Mouse (Mus musculus) splenic B cell, adult 2 months (primary cell): ENCODE results near the gene Wdr83os.
"Not testable (repeated sequence)": the region's sequence is repeated elsewhere in the genome, so short reads cannot be mapped to it uniquely, and the experiment has no call there.

Experiments
- DNase-seq: peaks from one replicate; pipeline ENCODE4 v3.0.0-alpha.2; 2011; ENCODE audit warnings: low read depth, low spot score
- H3K27me3 ChIP-seq: 2 replicates; pipeline ENCODE4 v1.6.1; 2012; ENCODE audit warnings: mild to moderate bottlenecking, low read length, moderate library complexity, mixed read lengths; ENCODE audit not compliant: control insufficient read depth, poor library complexity, insufficient read depth, severe bottlenecking
- H3K36me3 ChIP-seq: 2 replicates; pipeline ENCODE4 v1.6.1; 2012; ENCODE audit warnings: mild to moderate bottlenecking, low read length, moderate library complexity, mixed read lengths; ENCODE audit not compliant: control insufficient read depth, poor library complexity, insufficient read depth, severe bottlenecking

Gene Wdr83os

GRCm38 (mm10) chr8:85062603-85063002 lies 17.9 kb upstream of the Wdr83os start:
- Histone ChIP-seq H3K36me3 (no peaks in the 10 kb centered on the region), H3K27me3 (no peaks in the 10 kb centered on the region)
- no peak for DNase-seq

- H3K36me3 ChIP-seq, result no peaks in the 10 kb centered on the region
- no peaks in the 10 kb centered on the region for H3K27me3 ChIP-seq
- no peak for DNase-seq
Measured at GRCm38 (mm10) chr8:85065213-85065612, 15.3 kb upstream of the Wdr83os start.

DNA sequence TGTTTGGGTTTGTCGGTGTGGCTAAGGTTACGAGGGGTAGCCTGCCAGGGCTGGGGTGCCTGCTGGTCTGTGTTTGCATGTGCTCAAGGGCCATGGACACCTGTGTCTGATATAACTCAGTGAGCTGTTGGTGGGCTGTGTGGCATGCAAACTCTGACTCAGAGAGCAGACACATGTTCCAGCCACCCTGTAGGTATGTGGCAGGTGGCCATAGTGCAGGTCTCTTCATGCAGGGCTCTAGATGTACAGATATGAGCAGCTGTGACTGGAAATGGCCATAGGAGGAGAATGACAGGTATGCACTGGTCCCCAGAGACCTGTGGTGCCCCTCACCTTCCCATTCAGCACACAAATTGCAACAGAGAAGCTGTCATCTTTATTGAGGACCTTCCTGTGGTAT lies 13.4 kb upstream of the Wdr83os start:
- Histone ChIP-seq H3K36me3 (no peaks in the 10 kb centered on the region), H3K27me3 (no peaks in the 10 kb centered on the region)
- DNase-seq, result no peak

DNA sequence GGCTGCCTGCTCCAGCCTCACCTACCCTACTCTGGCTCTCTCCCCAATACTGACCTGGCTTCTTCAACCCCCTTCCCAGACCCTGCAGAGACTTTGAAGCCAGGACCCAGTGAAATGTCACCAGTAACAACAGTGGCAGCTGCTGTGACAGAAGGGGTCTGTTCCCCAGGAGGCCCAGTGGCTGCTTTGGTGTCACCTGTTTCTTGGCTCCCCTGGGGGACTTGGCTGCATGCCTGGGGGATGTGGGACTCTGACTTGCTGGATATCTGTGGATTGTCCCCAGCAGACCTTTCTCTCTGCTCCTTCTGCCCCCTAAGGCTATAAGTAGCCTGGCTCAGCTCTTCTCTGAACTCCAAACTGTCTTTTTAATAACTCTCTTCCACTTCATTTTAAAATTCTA lies 12.6 kb upstream of the Wdr83os start, which contains the start of gene Gm5741:
Gene Gm5741 (minus strand): TSS at position 1 of the 400 bp plus-strand sequence.
- no peaks in the 10 kb centered on the region for H3K36me3 ChIP-seq
- DNase-seq, result no peak
- no peaks in the 10 kb centered on the region for H3K27me3 ChIP-seq

DNA sequence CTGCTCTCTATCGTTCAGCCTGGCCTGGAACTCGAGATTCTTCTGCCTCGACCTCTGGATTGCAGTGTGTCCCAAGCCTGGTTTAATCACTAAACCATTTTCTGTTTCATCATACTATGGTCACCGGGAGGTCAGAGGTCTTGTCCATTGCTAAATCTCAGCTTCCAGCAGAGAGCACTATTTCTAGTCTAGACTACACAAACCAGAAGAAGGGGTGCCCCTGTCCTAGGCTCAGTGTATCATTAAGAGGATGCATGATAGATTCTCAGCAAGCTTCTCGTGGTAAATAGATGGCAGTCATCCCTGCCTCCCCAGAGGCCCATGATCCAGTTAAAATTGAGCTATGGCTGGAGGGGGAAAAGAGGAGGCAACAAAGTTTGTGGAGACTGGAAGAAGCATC lies 9.5 kb upstream of the Wdr83os start:
- Histone ChIP-seq H3K27me3 (no peaks in the 10 kb centered on the region), H3K36me3 (peaks cover 8% of the 10 kb centered on the region)
- no peak for DNase-seq

DNA sequence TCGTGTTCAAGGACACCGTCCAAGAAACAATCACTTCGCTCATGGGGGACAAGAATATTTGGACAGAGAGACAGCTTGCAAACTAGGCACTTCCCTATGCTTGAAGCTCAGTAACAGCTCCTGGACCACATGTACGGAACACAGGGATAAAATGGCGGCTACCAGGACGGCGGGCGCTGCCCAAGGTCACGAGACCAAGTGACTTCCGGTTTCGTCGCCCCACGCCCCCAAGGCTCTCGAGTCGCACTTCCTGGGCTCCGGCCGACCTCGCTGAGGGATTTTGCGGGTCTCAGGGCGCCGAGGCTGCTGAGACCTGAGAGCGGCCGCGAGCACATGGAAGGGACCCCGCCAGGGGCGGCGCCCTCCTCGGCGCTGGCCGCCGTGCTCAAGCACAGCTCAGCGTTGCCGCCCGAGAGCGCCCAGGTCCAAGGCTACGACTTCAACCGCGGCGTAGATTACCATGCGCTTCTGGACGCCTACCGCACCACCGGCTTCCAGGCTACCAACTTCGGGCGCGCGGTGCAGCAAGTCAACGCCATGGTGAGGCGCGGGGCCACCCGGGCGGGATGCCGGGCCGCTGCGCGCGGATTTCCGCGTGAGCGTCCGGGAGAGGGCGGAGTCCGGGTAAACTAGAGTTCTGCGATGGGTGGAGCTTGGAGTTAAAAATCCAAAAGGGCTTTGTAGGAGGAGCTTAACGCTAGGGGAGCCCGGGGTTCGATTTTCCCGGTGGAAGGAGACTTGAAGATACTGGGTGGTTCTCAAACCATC lies 8.8 kb upstream of the Wdr83os start, which contains the start of gene Dhps:
Gene Dhps (plus strand): TSS at position 244 of the 768 bp plus-strand sequence.
- peak; percentile 94 for DNase-seq
- peaks cover 8% of the 10 kb centered on the region for H3K36me3 ChIP-seq
- no peaks in the 10 kb centered on the region for H3K27me3 ChIP-seq

- DNase-seq, result no peak
- Histone ChIP-seq H3K27me3 (no peaks in the 10 kb centered on the region), H3K36me3 (peaks cover 8% of the 10 kb centered on the region)
Measured at GRCm38 (mm10) chr8:85072364-85072929, 8.1 kb upstream of the Wdr83os start.

DNA sequence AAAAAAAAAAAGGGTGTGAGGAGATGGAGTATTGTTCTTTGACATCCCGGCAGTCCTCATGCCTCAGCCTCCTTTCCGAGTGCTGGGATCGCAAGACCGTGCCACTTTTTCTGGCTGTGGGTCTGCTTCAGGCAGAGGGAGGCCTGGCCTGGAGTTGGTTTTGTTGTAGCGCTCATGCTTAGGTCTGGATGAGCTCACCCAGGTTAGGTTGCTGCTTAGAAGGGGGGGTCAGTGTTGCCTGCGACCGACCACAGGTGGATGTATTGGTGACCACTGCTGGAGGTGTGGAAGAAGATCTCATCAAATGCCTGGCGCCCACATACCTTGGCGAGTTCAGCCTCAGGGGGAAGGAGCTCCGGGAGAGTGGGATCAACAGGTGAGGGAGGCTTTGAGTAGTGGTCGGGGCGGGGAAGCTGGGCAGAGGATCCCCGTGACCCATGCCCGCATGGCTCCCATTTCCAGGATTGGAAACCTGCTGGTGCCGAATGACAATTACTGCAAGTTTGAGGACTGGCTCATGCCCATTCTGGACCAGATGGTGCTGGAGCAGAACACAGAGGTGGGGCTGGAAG lies 7.4 kb upstream of the Wdr83os start:
- DNase-seq, result no peak
- peaks cover 8% of the 10 kb centered on the region for H3K36me3 ChIP-seq

DNA sequence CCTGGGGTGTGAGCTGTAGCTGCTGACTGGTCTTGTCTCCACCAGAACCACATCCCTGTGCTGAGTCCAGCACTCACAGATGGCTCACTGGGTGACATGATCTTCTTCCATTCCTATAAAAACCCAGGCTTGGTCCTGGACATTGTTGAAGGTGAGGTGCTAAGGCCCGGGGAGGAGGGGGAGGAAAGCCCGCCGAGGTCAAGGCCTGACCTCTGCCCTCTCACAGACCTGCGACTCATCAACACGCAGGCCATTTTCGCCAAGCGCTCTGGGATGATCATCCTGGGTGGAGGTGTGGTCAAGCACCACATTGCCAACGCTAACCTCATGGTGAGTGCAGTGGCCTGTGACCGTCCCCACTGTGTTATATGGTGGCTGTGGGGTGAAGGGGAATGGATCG lies 6.4 kb upstream of the Wdr83os start:
- no peak for DNase-seq
- H3K36me3 ChIP-seq, result peaks cover 8% of the 10 kb centered on the region

More for the DNA sequence above, 7.4 kb upstream of the Wdr83os start:
- no peaks in the 10 kb centered on the region for H3K27me3 ChIP-seq

DNA sequence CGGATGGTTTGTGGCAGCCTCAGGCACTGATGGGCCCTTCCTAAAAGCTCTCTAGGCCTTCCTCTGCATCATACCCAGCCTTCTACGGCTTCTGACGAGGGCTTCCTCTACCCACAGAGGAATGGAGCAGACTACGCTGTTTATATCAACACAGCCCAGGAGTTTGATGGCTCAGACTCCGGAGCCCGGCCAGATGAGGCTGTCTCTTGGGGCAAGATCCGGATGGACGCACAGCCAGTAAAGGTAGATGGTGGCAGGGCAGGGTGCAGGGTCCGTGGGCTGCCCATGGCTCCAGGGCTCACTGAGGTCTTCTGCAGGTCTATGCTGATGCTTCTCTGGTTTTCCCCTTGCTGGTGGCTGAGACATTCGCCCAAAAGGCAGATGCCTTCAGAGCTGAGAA lies 5.9 kb upstream of the Wdr83os start:
- no peak for DNase-seq
- H3K27me3 ChIP-seq, result no peaks in the 10 kb centered on the region
- peaks cover 8% of the 10 kb centered on the region for H3K36me3 ChIP-seq

More for the DNA sequence above, 6.4 kb upstream of the Wdr83os start:
- no peaks in the 10 kb centered on the region for H3K27me3 ChIP-seq

- DNase-seq, result no peak
- Histone ChIP-seq H3K36me3 (peaks cover 8% of the 10 kb centered on the region), H3K27me3 (no peaks in the 10 kb centered on the region)
Measured at GRCm38 (mm10) chr8:85076001-85076400, 4.5 kb upstream of the Wdr83os start.

DNA sequence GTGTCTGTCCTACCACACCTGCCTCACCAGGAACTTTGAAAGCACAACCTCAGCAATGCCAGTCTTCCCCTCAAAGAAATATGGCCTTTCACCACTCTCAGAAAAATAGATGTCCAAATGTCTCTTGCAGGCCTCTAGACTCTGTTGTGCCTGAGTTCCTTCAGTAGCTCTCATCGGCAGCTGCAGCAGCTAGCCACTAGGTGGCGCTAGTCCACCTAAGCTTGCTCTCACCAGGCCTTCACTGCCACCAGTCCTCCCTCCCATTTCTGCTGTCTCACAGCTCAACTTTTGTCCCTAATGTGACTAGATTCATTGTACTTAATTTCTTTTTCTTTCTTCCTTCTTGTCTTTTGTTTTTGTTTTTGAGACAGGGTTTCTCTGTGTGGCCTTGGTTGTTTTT lies 3.5 kb upstream of the Wdr83os start:
- peak; percentile 90 for DNase-seq
- H3K36me3 ChIP-seq, result peaks cover 8% of the 10 kb centered on the region
- H3K27me3 ChIP-seq, result no peaks in the 10 kb centered on the region

DNA sequence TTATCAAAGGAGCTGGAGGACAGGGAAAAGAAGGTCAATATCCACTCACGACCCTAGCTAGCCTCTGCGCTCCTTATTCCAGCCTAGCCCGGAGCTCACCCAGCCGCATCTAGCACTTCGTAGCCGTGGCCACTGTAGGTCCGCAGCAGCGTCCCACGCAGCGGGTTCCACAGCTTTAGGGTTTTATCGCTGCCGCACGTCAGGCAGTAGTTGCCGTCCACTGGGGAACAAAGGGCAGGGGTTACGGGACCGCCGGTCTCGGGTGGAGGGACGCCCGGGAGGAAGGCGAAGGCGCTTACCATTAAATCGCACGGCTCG lies 367 bp upstream of the Wdr83os start:
- Histone ChIP-seq H3K36me3 (no peaks in the 10 kb centered on the region; the same call in 1 of the 2 replicates), H3K27me3 (no peaks in the 10 kb centered on the region)
- DNase-seq, result no peak

- no peaks in the 10 kb centered on the region; the same call in 1 of the 2 replicates for H3K36me3 ChIP-seq
- no peaks in the 10 kb centered on the region for H3K27me3 ChIP-seq
- DNase-seq, result peak; percentile 82
Measured at GRCm38 (mm10) chr8:85081216-85081555, 646 bp downstream of the Wdr83os start, which contains the start of gene Wdr83. Wdr83 (minus strand) TSS chr8:85081306.

GRCm38 (mm10) chr8:85082169-85082568 lies 1.6 kb downstream of the Wdr83os start:
- not testable (repeated sequence) for H3K27me3 ChIP-seq, H3K36me3 ChIP-seq
- DNase-seq, result peak; percentile 39
